Mouse (Mus musculus): ENCODE measurements around the gene Samd4. TPM values are rescaled to one million over a fixed set of nuclear protein-coding genes. Genes with fewer than 3 reads are reported as not detected.

Gene Samd4
- polyA plus RNA-seq, 1 experiment from 2014 or later = 6.3 TPM

DNA sequence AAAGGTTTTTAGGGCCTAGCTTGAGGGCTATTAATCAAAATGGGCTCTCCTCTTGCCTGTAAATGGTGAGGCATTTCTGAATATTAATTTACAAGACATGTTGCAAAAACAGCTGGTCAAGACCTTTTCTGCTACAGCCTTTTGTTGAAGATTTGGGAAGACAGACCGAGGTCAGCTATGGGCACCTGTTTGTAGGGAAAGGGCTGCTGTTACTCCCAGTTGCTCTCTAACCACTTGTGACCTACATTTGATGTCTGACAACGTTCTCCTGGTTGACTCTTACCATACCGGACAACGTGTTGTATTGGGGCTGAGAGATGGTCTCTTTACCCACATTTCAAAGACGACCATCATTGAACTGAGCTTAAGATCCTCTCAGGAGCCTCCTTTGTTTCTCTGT, 15.3 kb downstream of the Samd4 start:
- TF ChIP-seq EP300 (IDR thresholded peaks at IDR 0.05) = no peak
- Histone ChIP-seq H3K27me3 (replicated peaks; ENCODE audit: insufficient read depth, low read length) (no peaks in the 10 kb centered on the region), H3K9ac (replicated peaks; ENCODE audit: low read depth) (no peak overlapping the region), H3K4me2 (replicated peaks; ENCODE audit: low read depth, low read length) (no peak overlapping the region), H3K4me1 (ENCODE audit: insufficient read depth, low read depth, low read length) (no peaks in the 10 kb centered on the region), H3K36me3 (ENCODE audit: insufficient read depth, low read length) (no peaks in the 10 kb centered on the region), H3K27ac (ENCODE audit: low read length) (no peak overlapping the region), H3K4me3 (ENCODE audit: low read depth, low read length) (no peak overlapping the region), H3K9me3 (ENCODE audit: low read length) (no peaks in the 10 kb centered on the region)
- ATAC-seq (no peak), DNase-seq (ENCODE audit: low spot score) (no peak)
- WGBS = 81% methylated on average over 5 of the region's 5 CpGs

GRCm38 (mm10) chr14:46898626-46899025, 16.0 kb downstream of the Samd4 start:
- WGBS = 71% methylated on average over 3 of the region's 3 CpGs
- H3K27ac ChIP-seq (ENCODE audit: low read length) = no peak overlapping the region
- no peak for DNase-seq (ENCODE audit: low spot score)
- H3K9me3 ChIP-seq (ENCODE audit: low read length) = no peaks in the 10 kb centered on the region
- no peaks in the 10 kb centered on the region for H3K36me3 ChIP-seq (ENCODE audit: insufficient read depth, low read length)
- TF ChIP-seq CTCF (IDR thresholded peaks at IDR 0.05) = no peak
- no peak for TF ChIP-seq EP300 (IDR thresholded peaks at IDR 0.05)
- no peak overlapping the region for H3K4me2 ChIP-seq (replicated peaks; ENCODE audit: low read depth, low read length)
- H3K4me1 ChIP-seq (ENCODE audit: insufficient read depth, low read depth, low read length) = no peaks in the 10 kb centered on the region
- ATAC-seq = no peak
- H3K9ac ChIP-seq (replicated peaks; ENCODE audit: low read depth) = no peak overlapping the region
- no peaks in the 10 kb centered on the region for H3K27me3 ChIP-seq (replicated peaks; ENCODE audit: insufficient read depth, low read length)
- H3K4me3 ChIP-seq (ENCODE audit: low read depth, low read length) = no peak overlapping the region

- DNase-seq (ENCODE audit: low spot score) = no peak
- Histone ChIP-seq H3K4me2 (replicated peaks; ENCODE audit: low read depth, low read length) (no peak overlapping the region), H3K36me3 (ENCODE audit: insufficient read depth, low read length) (no peaks in the 10 kb centered on the region), H3K4me1 (ENCODE audit: insufficient read depth, low read depth, low read length) (no peaks in the 10 kb centered on the region), H3K9me3 (ENCODE audit: low read length) (no peaks in the 10 kb centered on the region), H3K9ac (replicated peaks; ENCODE audit: low read depth) (no peak overlapping the region), H3K27me3 (replicated peaks; ENCODE audit: insufficient read depth, low read length) (no peaks in the 10 kb centered on the region), H3K4me3 (ENCODE audit: low read depth, low read length) (no peak overlapping the region), H3K27ac (ENCODE audit: low read length) (no peak overlapping the region)
- WGBS = 87% methylated on average over 9 of the region's 9 CpGs
- TF ChIP-seq CTCF (IDR thresholded peaks at IDR 0.05) = no peak
- TF ChIP-seq EP300 (IDR thresholded peaks at IDR 0.05) = no peak
- no peak for ATAC-seq
These were observed 19.9 kb downstream of the Samd4 start for GRCm38 (mm10) chr14:46902498-46903087.

DNA sequence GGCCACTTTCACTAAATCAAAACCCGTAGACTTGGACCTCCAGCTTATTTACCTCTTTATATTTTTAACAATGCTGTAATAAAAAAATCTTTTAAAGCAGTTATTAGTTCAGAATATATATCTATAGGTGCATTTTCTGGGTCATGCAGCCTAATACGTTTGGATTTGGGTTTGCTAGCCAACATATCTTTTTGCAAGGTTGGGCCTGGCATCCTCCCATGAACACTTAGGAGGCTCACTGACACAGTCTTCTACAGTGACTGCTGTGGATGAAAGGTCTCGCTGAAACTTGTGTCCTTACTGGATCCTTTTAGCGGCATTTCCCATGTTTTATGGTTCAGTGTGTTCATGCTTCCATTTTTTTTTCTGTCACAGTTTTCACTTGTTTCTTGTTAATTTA, 21.6 kb downstream of the Samd4 start:
- TF ChIP-seq CTCF (IDR thresholded peaks at IDR 0.05) (no peak), EP300 (IDR thresholded peaks at IDR 0.05) (no peak)
- Histone ChIP-seq H3K9ac (replicated peaks; ENCODE audit: low read depth) (no peak overlapping the region), H3K27me3 (replicated peaks; ENCODE audit: insufficient read depth, low read length) (no peaks in the 10 kb centered on the region), H3K4me1 (ENCODE audit: insufficient read depth, low read depth, low read length) (no peaks in the 10 kb centered on the region), H3K36me3 (ENCODE audit: insufficient read depth, low read length) (no peaks in the 10 kb centered on the region), H3K9me3 (ENCODE audit: low read length) (no peaks in the 10 kb centered on the region), H3K4me2 (replicated peaks; ENCODE audit: low read depth, low read length) (no peak overlapping the region), H3K27ac (ENCODE audit: low read length) (no peak overlapping the region), H3K4me3 (ENCODE audit: low read depth, low read length) (no peak overlapping the region)
- 90% methylated on average over 4 of the region's 4 CpGs for WGBS
- DNase-seq (ENCODE audit: low spot score) (no peak), ATAC-seq (no peak)

DNA sequence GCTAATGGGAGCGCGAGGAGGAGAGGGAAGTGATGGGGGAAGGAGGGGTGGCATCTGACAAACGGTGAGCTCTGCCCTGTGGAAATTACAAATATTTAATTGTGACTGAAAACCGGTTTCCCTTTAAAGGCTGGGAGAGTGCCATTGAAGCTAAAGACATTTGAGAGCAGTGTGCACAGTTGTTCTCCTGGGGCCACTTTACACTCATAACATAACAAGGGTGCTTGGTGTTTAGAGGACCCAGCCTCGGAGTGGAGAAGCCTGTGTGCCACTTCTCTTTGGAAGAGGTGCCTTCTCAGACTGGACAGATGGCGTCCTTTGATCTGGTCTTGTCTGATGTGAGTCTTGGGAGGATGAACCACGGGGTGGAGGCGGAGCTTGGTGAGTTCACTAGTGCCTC, 26.2 kb downstream of the Samd4 start:
- Histone ChIP-seq H3K27me3 (replicated peaks; ENCODE audit: insufficient read depth, low read length) (no peaks in the 10 kb centered on the region), H3K9me3 (ENCODE audit: low read length) (no peaks in the 10 kb centered on the region), H3K4me3 (ENCODE audit: low read depth, low read length) (no peak overlapping the region), H3K27ac (ENCODE audit: low read length) (no peak overlapping the region), H3K4me1 (ENCODE audit: insufficient read depth, low read depth, low read length) (no peaks in the 10 kb centered on the region), H3K9ac (replicated peaks; ENCODE audit: low read depth) (no peak overlapping the region), H3K4me2 (replicated peaks; ENCODE audit: low read depth, low read length) (no peak overlapping the region), H3K36me3 (ENCODE audit: insufficient read depth, low read length) (no peaks in the 10 kb centered on the region)
- WGBS = 50% methylated on average over 8 of the region's 8 CpGs
- peak; percentile 52 for ATAC-seq
- TF ChIP-seq CTCF (IDR thresholded peaks at IDR 0.05) (no peak), EP300 (IDR thresholded peaks at IDR 0.05) (no peak)
- peak; percentile 58 for DNase-seq (ENCODE audit: low spot score)

GRCm38 (mm10) chr14:46912496-46912895, 29.8 kb downstream of the Samd4 start:
- Histone ChIP-seq H3K27me3 (replicated peaks; ENCODE audit: insufficient read depth, low read length) (no peaks in the 10 kb centered on the region), H3K27ac (ENCODE audit: low read length) (no peak overlapping the region), H3K4me3 (ENCODE audit: low read depth, low read length) (no peak overlapping the region), H3K4me2 (replicated peaks; ENCODE audit: low read depth, low read length) (no peak overlapping the region), H3K4me1 (ENCODE audit: insufficient read depth, low read depth, low read length) (no peaks in the 10 kb centered on the region), H3K9ac (replicated peaks; ENCODE audit: low read depth) (no peak overlapping the region), H3K36me3 (ENCODE audit: insufficient read depth, low read length) (no peaks in the 10 kb centered on the region), H3K9me3 (ENCODE audit: low read length) (no peaks in the 10 kb centered on the region)
- DNase-seq (ENCODE audit: low spot score) = peak; percentile 15
- no peak for ATAC-seq
- TF ChIP-seq CTCF (IDR thresholded peaks at IDR 0.05) = no peak
- no peak for TF ChIP-seq EP300 (IDR thresholded peaks at IDR 0.05)
- 64% methylated on average over 7 of the region's 7 CpGs for WGBS

DNA sequence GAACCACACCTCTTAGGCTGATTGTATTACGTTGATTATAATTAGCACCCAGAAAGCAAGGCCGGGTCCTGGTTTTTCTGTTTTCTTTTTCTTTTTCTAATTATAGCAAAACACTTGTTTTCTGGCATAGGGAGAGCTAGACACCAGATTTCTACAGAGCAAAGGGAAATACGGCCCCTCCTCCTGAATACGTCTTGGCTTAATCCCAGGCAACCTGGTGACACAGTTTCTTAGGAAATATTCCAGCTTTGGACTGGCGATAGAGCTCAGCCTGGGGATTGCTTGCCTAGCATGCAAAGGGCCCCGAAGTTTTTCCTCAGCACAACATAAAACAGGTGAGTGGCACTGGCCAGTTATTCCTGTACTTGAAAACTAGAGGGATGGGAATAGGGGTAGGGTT, 31.7 kb downstream of the Samd4 start:
- H3K27ac ChIP-seq (ENCODE audit: low read length) = no peak overlapping the region
- TF ChIP-seq CTCF (IDR thresholded peaks at IDR 0.05) (no peak), EP300 (IDR thresholded peaks at IDR 0.05) (no peak)
- no peaks in the 10 kb centered on the region for H3K4me1 ChIP-seq (ENCODE audit: insufficient read depth, low read depth, low read length)
- ATAC-seq (no peak), DNase-seq (ENCODE audit: low spot score) (peak; percentile 23)
- H3K4me3 ChIP-seq (ENCODE audit: low read depth, low read length) = no peak overlapping the region
- no peaks in the 10 kb centered on the region for H3K27me3 ChIP-seq (replicated peaks; ENCODE audit: insufficient read depth, low read length)
- no peak overlapping the region for H3K4me2 ChIP-seq (replicated peaks; ENCODE audit: low read depth, low read length)
- no peak overlapping the region for H3K9ac ChIP-seq (replicated peaks; ENCODE audit: low read depth)
- no peaks in the 10 kb centered on the region for H3K36me3 ChIP-seq (ENCODE audit: insufficient read depth, low read length)
- no peaks in the 10 kb centered on the region for H3K9me3 ChIP-seq (ENCODE audit: low read length)
- 58% methylated on average over 6 of the region's 6 CpGs for WGBS
